Mouse (Mus musculus) kidney, adult 2 months (tissue): ENCODE data around the gene Mzf1. TPM values are rescaled to one million over a fixed set of nuclear protein-coding genes. Genes with fewer than 3 reads are reported as not detected.

Experiments used
- DNase-seq: peaks from one replicate; pipeline ENCODE4 v3.0.0; 2021
- H3K27ac ChIP-seq: fragments of 200-500 bp; 2 replicates; pipeline ENCODE4 v1.5.1; 2012; ENCODE audit warnings: low read depth, low read length, control low read depth, inconsistent platforms; ENCODE audit not compliant: insufficient read depth
- H3K27me3 ChIP-seq: fragments of 200-500 bp; replicated peaks from 2 replicates; pipeline ENCODE4 v1.6.1; 2012; ENCODE audit warnings: mild to moderate bottlenecking, moderate library complexity, low read length, inconsistent platforms; ENCODE audit not compliant: control insufficient read depth, insufficient read depth
- H3K36me3 ChIP-seq: fragments of 200-500 bp; 2 replicates; pipeline ENCODE4 v1.6.1; 2012; ENCODE audit warnings: mild to moderate bottlenecking, moderate library complexity, low read length, inconsistent platforms; ENCODE audit not compliant: control insufficient read depth, insufficient read depth
- H3K4me1 ChIP-seq: fragments of 200-500 bp; 2 replicates; pipeline ENCODE4 v1.6.1; 2011; ENCODE audit warnings: low read length; ENCODE audit not compliant: control insufficient read depth, insufficient read depth
- H3K4me3 ChIP-seq: fragments of 200-500 bp; 2 replicates; pipeline ENCODE4 v1.5.1; 2011; ENCODE audit warnings: mild to moderate bottlenecking, low read depth, low read length, control low read depth; ENCODE audit not compliant: insufficient read depth
- CTCF ChIP-seq: fragments of 200-500 bp; conservative IDR thresholded peaks from 2 replicates; pipeline ENCODE4 v1.5.1; 2011; ENCODE audit warnings: low read depth, mild to moderate bottlenecking, control low read depth, low read length, moderate library complexity, mixed read lengths; ENCODE audit not compliant: insufficient read depth, insufficient read length
- POLR2A ChIP-seq: fragments of 200-500 bp; IDR thresholded peaks from one replicate; pipeline ENCODE4 v1.6.1; 2011; ENCODE audit warnings: low read depth, low read length, control low read depth
- WGBS: fragments of 180-500 bp; shearing (Covaris S2); methylation state at CpG from one replicate; pipeline ENCODE4 v1.1.7; 2018; 5-methylcytosine and 5-hydroxymethylcytosine counted together
- polyA plus RNA-seq: library from polyadenylated mRNA; depleted of rRNA; stranded (reverse); fragments of >200 nt; gene quantifications from 2 replicates; pipeline ENCODE4 v1.2.3, GENCODE M21; 2012

The Mzf1 gene
- polyA plus RNA-seq, 1 experiment, result 1.3 TPM

GRCm38 (mm10) chr7:13041256-13041655 lies 13.3 kb downstream of the Mzf1 start:
- H3K27me3 ChIP-seq, result no peaks in the 10 kb centered on the region
- WGBS, result 71% methylated on average over 1 of the region's 1 CpGs
- no peak for TF ChIP-seq POLR2A
- no peak for TF ChIP-seq CTCF
- H3K27ac ChIP-seq, result no peak overlapping the region
- H3K4me3 ChIP-seq, result no peak overlapping the region
- no peaks in the 10 kb centered on the region for H3K36me3 ChIP-seq
- no peak for DNase-seq
- peaks cover 15% of the 10 kb centered on the region for H3K4me1 ChIP-seq

GRCm38 (mm10) chr7:13039181-13039580 lies 15.4 kb downstream of the Mzf1 start:
- H3K27me3 ChIP-seq, result no peaks in the 10 kb centered on the region
- TF ChIP-seq CTCF, result no peak
- no peak for TF ChIP-seq POLR2A
- H3K4me3 ChIP-seq, result no peak overlapping the region; the same call in 1 of the 2 replicates
- H3K27ac ChIP-seq, result peak overlapping the region; percentile 99; the same call in 1 of the 2 replicates
- peaks cover 17% of the 10 kb centered on the region for H3K4me1 ChIP-seq
- no peaks in the 10 kb centered on the region for H3K36me3 ChIP-seq
- WGBS, result 88% methylated on average over 1 of the region's 1 CpGs
- DNase-seq, result no peak

- Histone ChIP-seq H3K36me3 (no peaks in the 10 kb centered on the region), H3K4me3 (peak overlapping the region; percentile 86), H3K27me3 (no peaks in the 10 kb centered on the region), H3K4me1 (peaks cover 17% of the 10 kb centered on the region), H3K27ac (peak overlapping the region; percentile 99)
- 4% methylated on average over 15 of the region's 15 CpGs for WGBS
- peak; percentile 65 for DNase-seq
- no peak for TF ChIP-seq CTCF
- no peak for TF ChIP-seq POLR2A
These were observed 15.9 kb downstream of the Mzf1 start for GRCm38 (mm10) chr7:13038621-13039169.

- Histone ChIP-seq H3K4me3 (peak within 1 kb of the TSS; percentile 86), H3K4me1 (peaks cover 20% of the 10 kb centered on the region; the same call in 1 of the 2 replicates), H3K36me3 (no peaks in the 10 kb centered on the region), H3K27me3 (no peaks in the 10 kb centered on the region), H3K27ac (peak within 1 kb of the TSS; percentile 99)
- TF ChIP-seq CTCF (no peak), POLR2A (peak; percentile 77)
- under 1% methylated on average over 65 of the region's 65 CpGs for WGBS
- peak; percentile 99 for DNase-seq
These were observed 16.5 kb downstream of the Mzf1 start, which contains the start of gene Ube2m for GRCm38 (mm10) chr7:13037901-13038555. TSS of gene Ube2m (minus strand) at chr7:13038275.

- under 1% methylated on average over 29 of the region's 33 CpGs for WGBS
- H3K4me1 ChIP-seq, result peaks cover 20% of the 10 kb centered on the region; the same call in 1 of the 2 replicates
- no peak for TF ChIP-seq POLR2A
- no peak for TF ChIP-seq CTCF
- no peaks in the 10 kb centered on the region for H3K36me3 ChIP-seq
- no peak for DNase-seq
- H3K27ac ChIP-seq, result peak overlapping the region; percentile 92
- no peaks in the 10 kb centered on the region for H3K27me3 ChIP-seq
- H3K4me3 ChIP-seq, result peak overlapping the region; percentile 86
These were observed 17.2 kb downstream of the Mzf1 start for GRCm38 (mm10) chr7:13037366-13037765.

GRCm38 (mm10) chr7:13036806-13037205 lies 17.8 kb downstream of the Mzf1 start:
- DNase-seq, result no peak
- peak overlapping the region; percentile 92 for H3K27ac ChIP-seq
- no peaks in the 10 kb centered on the region for H3K27me3 ChIP-seq
- WGBS, result 25% methylated on average over 4 of the region's 4 CpGs
- TF ChIP-seq CTCF (no peak), POLR2A (no peak)
- H3K4me3 ChIP-seq, result peak overlapping the region; percentile 86
- H3K36me3 ChIP-seq, result no peaks in the 10 kb centered on the region; the same call in 1 of the 2 replicates
- H3K4me1 ChIP-seq, result peaks cover 20% of the 10 kb centered on the region; the same call in 1 of the 2 replicates

- Histone ChIP-seq H3K4me3 (0 out of 2 replicates have a peak overlapping the region, but pooled peaks have one; percentile 91), H3K4me1 (peaks cover 20% of the 10 kb centered on the region; the same call in 1 of the 2 replicates), H3K27me3 (no peaks in the 10 kb centered on the region), H3K27ac (0 out of 2 replicates have a peak overlapping the region, but pooled peaks have one; percentile 40), H3K36me3 (no peaks in the 10 kb centered on the region; the same call in 1 of the 2 replicates)
- no peak for DNase-seq
- TF ChIP-seq CTCF (no peak), POLR2A (no peak)
- 74% methylated on average over 17 of the region's 17 CpGs for WGBS
These were observed 19.2 kb downstream of the Mzf1 start for GRCm38 (mm10) chr7:13035211-13035855.
